Mouse (Mus musculus) midbrain, embryonic 15.5 days (tissue): ENCODE measurements around the gene Tmem25. TPM values are rescaled to one million over a fixed set of nuclear protein-coding genes. Genes with fewer than 3 reads are reported as not detected.
"Not testable (repeated sequence)": the region's sequence is repeated elsewhere in the genome, so short reads cannot be mapped to it uniquely, and the experiment has no call there.

Experiments used
- ATAC-seq: fragments of 200-750 bp; cut with Nextera tagmentation; replicated peaks from 2 replicates; pipeline ENCODE4 v1.8.0; 2017; ENCODE audit warnings: moderate TSS enrichment
- H3K27ac ChIP-seq: fragments of 300-500 bp; sonication (generic); 2 replicates; pipeline ENCODE4 v1.5.1; 2015; ENCODE audit warnings: mild to moderate bottlenecking, inconsistent platforms
- H3K27me3 ChIP-seq: fragments of 300-500 bp; sonication (generic); replicated peaks from 2 replicates; pipeline ENCODE4 v1.6.1; 2015; ENCODE audit warnings: inconsistent platforms
- H3K36me3 ChIP-seq: fragments of 300-500 bp; sonication (generic); replicated peaks from 2 replicates; pipeline ENCODE4 v1.6.1; 2015; ENCODE audit warnings: inconsistent platforms
- H3K4me1 ChIP-seq: fragments of 300-500 bp; sonication (generic); 2 replicates; pipeline ENCODE4 v1.6.1; 2015; ENCODE audit warnings: inconsistent platforms
- H3K4me2 ChIP-seq: fragments of 300-500 bp; sonication (generic); 2 replicates; pipeline ENCODE4 v1.6.1; 2015; ENCODE audit warnings: inconsistent platforms, mild to moderate bottlenecking, moderate library complexity
- H3K4me3 ChIP-seq: fragments of 300-500 bp; sonication (generic); 2 replicates; pipeline ENCODE4 v1.5.1; 2015; ENCODE audit warnings: mild to moderate bottlenecking, inconsistent platforms
- H3K9ac ChIP-seq: fragments of 300-500 bp; sonication (generic); 2 replicates; pipeline ENCODE4 v1.6.1; 2015; ENCODE audit warnings: mild to moderate bottlenecking, inconsistent platforms
- H3K9me3 ChIP-seq: fragments of 300-500 bp; sonication (generic); 2 replicates; pipeline ENCODE4 v1.6.1; 2016; ENCODE audit warnings: inconsistent platforms
- WGBS: fragments of 180-500 bp; shearing (Covaris S2); methylation state at CpG from one replicate; pipeline ENCODE4 v1.1.7; 2015; ENCODE audit warnings: mixed read lengths; 5-methylcytosine and 5-hydroxymethylcytosine counted together
- polyA plus RNA-seq: library from polyadenylated mRNA; unstranded; fragments of >200 nt; fragmentation: Nextera tagmentation; extraction: Ambion mirVana; gene quantifications from 2 replicates; pipeline ENCODE4 v1.2.1, GENCODE M21; 2015

The Tmem25 gene
- polyA plus RNA-seq, 1 experiment from 2014 or later, result 18.3 TPM

DNA sequence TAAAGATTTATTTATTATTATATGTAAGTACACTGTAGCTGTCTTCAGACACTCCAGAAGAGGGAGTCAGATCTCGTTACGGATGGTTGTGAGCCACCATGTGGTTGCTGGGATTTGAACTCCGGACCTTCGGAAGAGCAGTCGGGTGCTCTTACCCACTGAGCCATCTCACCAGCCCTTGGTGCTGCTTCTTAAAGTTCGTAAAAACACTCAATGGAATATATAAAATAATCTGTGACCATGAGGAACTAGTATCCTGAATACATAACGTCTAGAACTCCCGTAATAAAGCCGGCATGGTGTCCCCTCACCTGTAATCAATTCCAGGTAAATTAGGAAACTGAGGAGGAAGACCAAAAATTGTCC is 31.1 kb downstream of the Tmem25 start:
- H3K9ac ChIP-seq, result not testable (repeated sequence)

DNA sequence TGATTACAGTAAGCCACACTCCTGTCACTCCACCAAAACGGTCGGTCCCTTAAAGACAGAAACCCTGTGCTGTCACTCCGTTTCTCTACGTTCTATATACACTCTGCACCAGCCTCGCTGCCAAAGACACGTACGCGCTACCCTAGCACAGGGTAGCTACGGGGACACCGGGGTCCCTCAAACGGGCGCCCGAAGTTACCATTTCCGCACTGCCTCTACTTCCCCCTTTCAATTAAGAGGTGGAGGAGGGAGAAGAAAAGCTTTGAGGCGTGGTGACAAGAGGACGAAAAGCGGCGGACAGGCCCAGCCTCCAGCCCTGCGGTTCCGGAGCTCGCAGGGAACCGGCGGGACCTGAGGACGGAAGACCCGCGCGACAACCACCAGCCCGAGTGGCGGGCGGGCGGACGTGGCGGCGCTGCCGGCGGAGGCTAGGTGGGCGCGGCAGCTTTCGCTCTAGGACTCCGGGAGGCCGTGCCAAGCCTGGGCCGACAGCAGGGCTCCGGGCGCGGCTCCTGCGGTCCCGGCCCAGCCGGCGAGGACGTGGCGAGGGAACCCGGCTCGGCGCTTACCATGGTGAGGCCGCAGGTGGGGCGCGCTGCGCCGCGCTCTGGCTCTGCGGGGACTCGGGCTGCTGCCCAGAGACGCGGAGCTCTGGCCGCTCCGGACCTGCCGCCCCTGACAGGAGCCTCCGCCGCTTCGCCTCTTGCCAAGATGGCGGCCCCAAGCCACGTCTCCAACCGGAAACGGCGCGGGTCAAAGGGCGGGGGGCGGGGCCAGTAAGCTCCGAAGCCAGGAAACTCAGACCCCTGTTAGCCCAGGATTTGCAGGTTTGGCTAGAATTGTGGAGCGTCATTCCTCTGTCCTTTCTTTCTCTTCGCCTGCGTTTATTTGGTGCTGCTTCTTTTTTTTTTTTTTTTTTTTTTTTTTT is 31.7 kb downstream of the Tmem25 start, which contains the start of the genes Arcn1 and Ift46:
TSS of gene Arcn1 (minus strand) at position 745 of the 928 bp plus-strand sequence.
TSS of gene Ift46 (plus strand) at position 808 of the 928 bp plus-strand sequence.
- WGBS, result under 1% methylated on average over 82 of the region's 82 CpGs
- Histone ChIP-seq H3K36me3 (no peaks in the 10 kb centered on the region), H3K27ac (peak within 1 kb of the TSS; percentile 98), H3K9ac (peak within 1 kb of the TSS; percentile 98), H3K4me1 (peaks cover 25% of the 10 kb centered on the region), H3K4me2 (peak within 1 kb of the TSS; percentile 78), H3K4me3 (peak within 1 kb of the TSS; percentile 77), H3K9me3 (no peaks in the 10 kb centered on the region), H3K27me3 (no peaks in the 10 kb centered on the region)
- peak; percentile 92 for ATAC-seq

More for the DNA sequence above, 31.1 kb downstream of the Tmem25 start:
- ATAC-seq, H3K36me3 ChIP-seq, H3K27me3 ChIP-seq, H3K9me3 ChIP-seq: not testable (repeated sequence)
- WGBS, result 36% methylated on average over 9 of the region's 9 CpGs
- H3K4me2 ChIP-seq, result peak overlapping the region; percentile 78
- H3K4me3 ChIP-seq, result peak overlapping the region; percentile 77
- peaks cover 25% of the 10 kb centered on the region for H3K4me1 ChIP-seq
- H3K27ac ChIP-seq, result peak overlapping the region; percentile 98

DNA sequence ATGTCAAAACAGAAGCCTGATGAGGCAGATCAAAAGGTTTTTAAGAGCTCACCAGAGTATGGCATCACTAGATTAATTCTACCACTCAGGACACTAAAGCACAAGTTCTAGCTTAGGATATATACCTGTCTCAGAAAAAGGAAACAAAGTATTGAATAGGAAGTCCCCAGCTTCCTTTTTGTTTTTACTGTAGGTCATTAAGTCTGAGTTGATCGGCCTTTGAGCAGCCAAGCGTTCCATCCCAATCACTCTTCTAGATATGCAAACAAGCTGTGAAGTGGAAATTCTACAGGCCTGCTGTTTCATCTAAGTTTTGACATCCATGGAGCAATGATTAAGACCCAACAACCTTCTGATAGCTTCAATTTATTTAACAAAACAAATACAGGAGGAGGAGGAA is 38.2 kb downstream of the Tmem25 start:
- WGBS, result 93% methylated on average over 2 of the region's 2 CpGs

DNA sequence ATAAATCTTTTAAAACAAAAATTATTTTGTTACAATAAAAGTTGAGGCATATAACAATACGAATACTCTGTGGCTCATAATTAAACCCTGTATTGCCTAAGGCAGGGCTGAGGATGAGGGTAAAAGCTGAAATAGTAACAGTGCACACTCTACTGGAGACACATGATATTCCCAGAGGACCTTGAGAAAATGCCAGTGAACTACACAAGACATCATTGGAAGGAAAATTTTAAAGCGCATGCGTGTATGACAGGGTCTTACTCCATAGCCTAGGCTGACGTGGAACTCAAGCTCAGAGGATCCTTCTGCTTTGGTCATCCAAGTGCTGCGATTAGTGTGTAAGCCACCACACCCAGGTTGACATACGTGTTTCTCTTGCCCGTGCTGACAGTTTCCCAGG is 50.6 kb downstream of the Tmem25 start:
- H3K4me2 ChIP-seq, result no peak overlapping the region
- H3K27me3 ChIP-seq, result no peaks in the 10 kb centered on the region
- no peak overlapping the region for H3K9ac ChIP-seq
- H3K36me3 ChIP-seq, result peaks cover 59% of the 10 kb centered on the region
- 96% methylated on average over 7 of the region's 7 CpGs for WGBS
- H3K9me3 ChIP-seq, result no peaks in the 10 kb centered on the region
- no peaks in the 10 kb centered on the region for H3K4me1 ChIP-seq
- no peak for ATAC-seq
- no peak overlapping the region for H3K27ac ChIP-seq
- H3K4me3 ChIP-seq, result no peak overlapping the region

More for the DNA sequence above, 38.2 kb downstream of the Tmem25 start:
- H3K36me3 ChIP-seq, result peaks cover 8% of the 10 kb centered on the region
- H3K9me3 ChIP-seq, result no peaks in the 10 kb centered on the region
- H3K4me3 ChIP-seq, result no peak overlapping the region
- H3K27me3 ChIP-seq, result no peaks in the 10 kb centered on the region
- ATAC-seq, result no peak
- H3K4me1 ChIP-seq, result peaks cover 15% of the 10 kb centered on the region
- H3K4me2 ChIP-seq, result no peak overlapping the region
- H3K9ac ChIP-seq, result no peak overlapping the region
- no peak overlapping the region for H3K27ac ChIP-seq

DNA sequence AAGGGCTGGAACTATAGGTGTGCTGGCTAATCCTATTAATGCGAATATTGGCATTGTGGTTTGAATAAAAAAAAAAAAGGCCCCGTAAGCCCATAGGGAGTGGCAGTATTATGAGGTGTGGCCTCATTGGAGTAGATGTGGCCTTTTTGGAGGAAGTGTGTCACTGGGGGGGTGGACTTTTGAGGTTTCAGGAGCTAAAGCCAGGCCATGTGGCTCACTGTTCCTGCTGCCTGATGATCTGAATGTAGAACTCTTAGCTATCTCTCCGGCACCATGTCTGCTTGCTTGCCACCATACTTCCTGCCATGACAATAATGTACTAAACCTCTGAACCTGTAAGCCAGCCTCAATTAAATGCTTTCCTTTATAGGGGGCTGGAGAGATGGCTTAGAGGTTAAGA is 51.8 kb downstream of the Tmem25 start:
- H3K27me3 ChIP-seq, result no peaks in the 10 kb centered on the region
- no peak overlapping the region for H3K4me3 ChIP-seq
- no peak overlapping the region for H3K9ac ChIP-seq
- H3K9me3 ChIP-seq, result no peaks in the 10 kb centered on the region
- no peak for ATAC-seq
- 93% methylated on average over 3 of the region's 3 CpGs for WGBS
- H3K27ac ChIP-seq, result no peak overlapping the region
- H3K4me1 ChIP-seq, result no peaks in the 10 kb centered on the region
- H3K4me2 ChIP-seq, result no peak overlapping the region
- peaks cover 55% of the 10 kb centered on the region for H3K36me3 ChIP-seq

DNA sequence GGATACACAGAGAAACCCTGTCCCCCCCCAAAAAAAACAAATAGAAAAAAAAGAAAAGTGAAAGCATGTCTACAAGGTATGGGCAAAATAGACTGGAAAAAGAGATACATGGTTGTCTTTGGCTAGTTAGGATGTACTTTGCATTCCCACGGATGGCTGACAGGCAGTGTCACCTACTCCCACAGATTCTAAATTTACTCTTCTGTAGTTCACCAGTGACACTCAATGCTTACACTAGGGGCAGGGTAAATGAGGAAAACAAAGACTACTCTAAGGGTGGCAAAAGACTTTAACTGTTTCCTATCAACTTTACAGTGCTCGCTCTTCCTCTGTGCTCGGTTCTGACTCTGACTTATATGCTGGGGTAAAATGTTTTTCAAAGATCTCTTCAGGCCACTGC is 52.4 kb downstream of the Tmem25 start:
- Histone ChIP-seq H3K9me3 (no peaks in the 10 kb centered on the region), H3K27me3 (no peaks in the 10 kb centered on the region), H3K9ac (no peak overlapping the region), H3K36me3 (peaks cover 51% of the 10 kb centered on the region), H3K4me3 (no peak overlapping the region), H3K4me2 (no peak overlapping the region), H3K27ac (no peak overlapping the region), H3K4me1 (no peaks in the 10 kb centered on the region)
- ATAC-seq, result no peak
- WGBS, result 97% methylated on average over 3 of the region's 3 CpGs

DNA sequence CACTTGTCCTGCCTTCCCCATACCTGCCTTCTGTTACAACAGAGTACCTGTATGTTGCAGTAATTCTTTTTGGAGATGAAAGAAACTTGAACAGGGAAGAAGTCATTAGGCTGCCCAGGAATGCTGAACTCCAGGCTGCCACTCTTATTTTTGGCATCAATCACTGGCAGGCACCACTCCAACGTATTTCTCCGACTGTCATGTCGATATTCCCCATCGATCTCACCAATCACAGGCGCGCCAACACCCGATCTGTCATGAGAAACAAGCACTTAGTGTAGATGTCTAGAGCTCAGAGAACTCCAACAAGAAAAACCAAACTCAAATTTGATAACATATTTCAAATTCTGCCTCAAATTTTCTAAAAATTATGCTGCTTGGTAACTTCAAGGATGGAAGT is 53.7 kb downstream of the Tmem25 start:
- WGBS, result 96% methylated on average over 7 of the region's 7 CpGs
- no peak for ATAC-seq
- no peak overlapping the region for H3K9ac ChIP-seq
- no peak overlapping the region for H3K4me2 ChIP-seq
- no peaks in the 10 kb centered on the region for H3K4me1 ChIP-seq
- no peaks in the 10 kb centered on the region for H3K27me3 ChIP-seq
- H3K27ac ChIP-seq, result no peak overlapping the region
- no peaks in the 10 kb centered on the region for H3K9me3 ChIP-seq
- H3K4me3 ChIP-seq, result no peak overlapping the region
- peaks cover 45% of the 10 kb centered on the region for H3K36me3 ChIP-seq

Other genes starting within 250 kb of the Tmem25 start
- not detected in 2 replicates for gene Cxcr5, start 237.4 kb downstream of the Tmem25 start, polyA plus RNA-seq
- 20.7 and 22.6 TPM in 2 replicates for gene Ddx6, start 194.4 kb downstream of the Tmem25 start, polyA plus RNA-seq
- gene Treh, start 126.1 kb downstream of the Tmem25 start, polyA plus RNA-seq, result not detected in 2 replicates
- gene Phldb1, start 64.1 kb downstream of the Tmem25 start, polyA plus RNA-seq, result 56.5 and 58.9 TPM in 2 replicates
- gene Arcn1, start 31.5 kb downstream of the Tmem25 start, polyA plus RNA-seq, result 134 and 136 TPM in 2 replicates
- gene Ift46, start 31.4 kb downstream of the Tmem25 start, polyA plus RNA-seq, result 168 and 169 TPM in 2 replicates
- 0.41 TPM in 1 of 2 replicates, not detected in the other for gene Ttc36, start 3.8 kb upstream of the Tmem25 start, polyA plus RNA-seq
- gene Kmt2a, start 82.0 kb upstream of the Tmem25 start, polyA plus RNA-seq, result 23.5 and 25.6 TPM in 2 replicates
- 670 and 687 TPM in 2 replicates for gene Atp5l, start 121.4 kb upstream of the Tmem25 start, polyA plus RNA-seq
- gene Ube4a, start 166.3 kb upstream of the Tmem25 start, polyA plus RNA-seq, result 35.7 and 40.5 TPM in 2 replicates
- not detected in 2 replicates for gene Cd3g, start 181.1 kb upstream of the Tmem25 start, polyA plus RNA-seq
- gene Cd3d, start 182.5 kb upstream of the Tmem25 start, polyA plus RNA-seq, result not detected in 2 replicates
- 0.09 TPM in 1 of 2 replicates, not detected in the other for gene Cd3e, start 210.3 kb upstream of the Tmem25 start, polyA plus RNA-seq
- 2.5 and 2.8 TPM in 2 replicates for gene Mpzl2, start 240.5 kb upstream of the Tmem25 start, polyA plus RNA-seq